Mouse (Mus musculus) limb, embryonic 13.5 days (tissue): ENCODE results near the gene Kif5c. TPM values are rescaled to one million over a fixed set of nuclear protein-coding genes. Genes with fewer than 3 reads are reported as not detected.

ENCODE experiments used
- ATAC-seq: fragments of 200-750 bp; cut with Nextera tagmentation; 2 replicates; pipeline ENCODE4 v1.8.0; 2017; ENCODE audit warnings: low read depth, moderate number of reproducible peaks, moderate TSS enrichment; ENCODE audit not compliant: low FRiP score
- H3K27ac ChIP-seq: fragments of 300-500 bp; sonication (generic); 2 replicates; pipeline ENCODE4 v1.5.1; 2015; ENCODE audit warnings: inconsistent platforms, mild to moderate bottlenecking, moderate library complexity
- H3K27me3 ChIP-seq: fragments of 300-500 bp; sonication (generic); 2 replicates; pipeline ENCODE4 v1.6.1; 2015; ENCODE audit warnings: mild to moderate bottlenecking, inconsistent platforms
- H3K36me3 ChIP-seq: fragments of 300-500 bp; sonication (generic); 2 replicates; pipeline ENCODE4 v1.6.1; 2015; ENCODE audit warnings: inconsistent platforms, mild to moderate bottlenecking, moderate library complexity
- H3K4me1 ChIP-seq: fragments of 300-500 bp; sonication (generic); 2 replicates; pipeline ENCODE4 v1.6.1; 2015; ENCODE audit warnings: inconsistent platforms
- H3K4me2 ChIP-seq: fragments of 300-500 bp; sonication (generic); replicated peaks from 2 replicates; pipeline ENCODE4 v1.6.1; 2015; ENCODE audit warnings: inconsistent platforms, mild to moderate bottlenecking, moderate library complexity
- H3K4me3 ChIP-seq: fragments of 300-500 bp; sonication (generic); 2 replicates; pipeline ENCODE4 v1.5.1; 2015; ENCODE audit warnings: moderate library complexity, mild to moderate bottlenecking, inconsistent platforms
- H3K9ac ChIP-seq: fragments of 300-500 bp; sonication (generic); 2 replicates; pipeline ENCODE4 v1.6.1; 2015; ENCODE audit warnings: mild to moderate bottlenecking, inconsistent platforms
- H3K9me3 ChIP-seq: fragments of 300-500 bp; sonication (generic); 2 replicates; pipeline ENCODE4 v1.6.1; 2016; ENCODE audit warnings: inconsistent platforms
- WGBS: fragments of 180-500 bp; shearing (Covaris S2); methylation state at CpG from one replicate; pipeline ENCODE4 v1.1.7; 2015; 5-methylcytosine and 5-hydroxymethylcytosine counted together
- polyA plus RNA-seq: library from polyadenylated mRNA; unstranded; fragments of >200 nt; fragmentation: Nextera tagmentation; extraction: Ambion mirVana; gene quantifications from 2 replicates; pipeline ENCODE4 v1.2.1, GENCODE M21; 2015

Gene Kif5c
- polyA plus RNA-seq, result 8.4 and 9.2 TPM in 2 replicates

DNA sequence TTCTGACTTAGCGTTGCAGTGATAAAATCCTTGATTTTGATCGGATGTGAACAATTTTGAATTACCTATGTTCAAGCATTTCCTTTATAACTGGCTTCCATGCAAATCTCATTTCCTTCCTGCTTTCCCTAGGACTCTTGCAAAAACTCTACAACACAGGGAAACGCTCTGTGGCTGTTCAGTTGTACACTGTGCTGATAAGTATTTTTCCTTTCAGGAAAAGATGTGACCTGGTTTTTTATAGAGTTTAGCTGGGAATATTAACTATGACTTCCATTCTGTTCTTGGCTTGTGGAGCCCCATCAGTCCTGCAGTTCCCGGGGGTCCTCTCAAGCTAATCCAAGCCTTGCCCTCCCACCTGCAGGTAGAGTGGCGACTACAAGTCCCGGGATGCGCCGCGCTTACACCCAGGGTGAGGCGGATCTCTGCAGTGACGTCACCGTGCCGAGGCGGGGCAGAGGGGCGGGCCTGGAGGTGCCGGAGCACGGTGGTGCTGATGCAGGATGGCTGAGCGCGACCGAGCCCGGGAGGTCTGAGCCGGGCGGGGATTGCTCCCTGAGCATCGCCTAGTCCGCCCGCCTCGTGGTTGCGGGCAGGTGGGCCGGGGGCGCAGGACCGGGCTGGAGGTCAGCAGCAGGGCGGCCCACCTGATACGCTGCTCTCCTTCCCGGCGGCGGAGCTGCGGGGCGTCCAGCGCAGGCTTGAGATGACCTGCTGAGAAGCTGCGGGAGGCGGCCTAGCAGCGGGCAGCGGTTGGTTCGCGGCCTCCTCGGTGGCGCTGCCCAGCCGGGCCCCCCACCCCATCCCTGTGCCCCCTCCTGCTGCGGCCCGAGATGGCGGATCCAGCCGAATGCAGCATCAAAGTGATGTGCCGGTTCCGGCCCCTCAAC lies at the start of gene Kif5c:
Gene Kif5c, plus strand, starts transcription at position 470 of the 890 bp plus-strand sequence.
- Histone ChIP-seq H3K27ac (no peak within 1 kb of the TSS), H3K4me1 (peaks cover 18% of the 10 kb centered on the region), H3K36me3 (peaks cover 3% of the 10 kb centered on the region), H3K9me3 (no peaks in the 10 kb centered on the region), H3K4me3 (peak within 1 kb of the TSS; percentile 81), H3K27me3 (no peaks in the 10 kb centered on the region), H3K4me2 (peak within 1 kb of the TSS; percentile 92), H3K9ac (peak within 1 kb of the TSS; percentile 64)
- 5% methylated on average over 54 of the region's 54 CpGs for WGBS
- ATAC-seq, result peak; percentile 98

DNA sequence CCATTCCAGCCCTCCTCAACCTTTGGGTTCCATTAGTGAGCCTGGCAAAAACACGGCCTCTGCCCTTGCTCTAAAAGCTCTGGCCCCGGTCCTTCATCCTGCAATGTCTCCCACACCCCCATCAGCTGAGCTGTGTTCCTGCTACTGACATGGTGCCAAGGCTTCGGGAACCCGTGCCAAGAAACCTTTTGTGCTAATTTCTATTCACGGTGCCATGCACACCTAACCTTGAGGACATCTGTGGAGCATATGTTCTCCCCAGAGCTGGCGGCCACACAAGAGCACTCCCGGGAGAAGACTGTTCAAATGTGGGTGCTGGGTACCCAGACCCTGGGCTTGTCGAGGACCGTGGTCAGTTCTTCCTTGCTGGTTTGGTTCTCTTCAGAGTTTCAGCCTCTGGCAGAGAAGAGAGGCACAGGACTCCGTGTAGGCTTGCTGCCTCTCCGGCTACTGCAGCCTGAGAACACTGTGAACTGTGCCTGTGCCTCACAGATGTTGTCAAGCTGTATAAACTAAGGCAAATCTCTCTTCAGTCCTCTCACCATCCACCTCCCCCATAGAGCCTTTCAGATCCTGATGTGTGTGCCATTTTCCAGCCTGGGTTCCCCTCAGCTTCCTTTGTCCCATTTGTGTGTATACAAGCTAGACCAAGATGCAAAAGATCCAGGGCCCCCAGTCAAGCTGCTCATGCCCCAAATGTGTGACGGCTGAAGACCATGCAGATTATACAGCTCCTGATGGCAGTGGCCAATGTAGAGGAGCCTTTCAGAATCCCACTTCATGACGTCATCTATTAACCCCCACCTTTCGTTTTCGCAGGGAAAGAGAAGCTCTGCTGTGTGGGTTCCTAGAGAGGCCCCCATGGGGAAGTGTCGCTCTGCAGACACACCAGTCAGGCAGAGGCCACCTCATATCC lies 49.0 kb upstream of the Kif5c start:
- Histone ChIP-seq H3K36me3 (no peaks in the 10 kb centered on the region), H3K27ac (peak overlapping the region; percentile 29; the same call in 1 of the 2 replicates), H3K4me2 (peak overlapping the region; percentile 43), H3K4me3 (no peak overlapping the region), H3K9me3 (no peaks in the 10 kb centered on the region), H3K9ac (no peak overlapping the region), H3K27me3 (no peaks in the 10 kb centered on the region), H3K4me1 (peaks cover 51% of the 10 kb centered on the region)
- ATAC-seq, result peak; percentile 66
- 35% methylated on average over 16 of the region's 16 CpGs for WGBS

- Histone ChIP-seq H3K4me2 (peak overlapping the region; percentile 43; the same call in 1 of the 2 replicates), H3K4me1 (peaks cover 51% of the 10 kb centered on the region), H3K9ac (no peak overlapping the region), H3K9me3 (no peaks in the 10 kb centered on the region), H3K27me3 (no peaks in the 10 kb centered on the region), H3K27ac (peak overlapping the region; percentile 22; the same call in 1 of the 2 replicates), H3K4me3 (no peak overlapping the region), H3K36me3 (no peaks in the 10 kb centered on the region)
- WGBS, result 34% methylated on average over 6 of the region's 6 CpGs
- peak; percentile 24; the same call in 1 of the 2 replicates for ATAC-seq
Measured at GRCm38 (mm10) chr2:49570778-49571101, 48.4 kb upstream of the Kif5c start.

DNA sequence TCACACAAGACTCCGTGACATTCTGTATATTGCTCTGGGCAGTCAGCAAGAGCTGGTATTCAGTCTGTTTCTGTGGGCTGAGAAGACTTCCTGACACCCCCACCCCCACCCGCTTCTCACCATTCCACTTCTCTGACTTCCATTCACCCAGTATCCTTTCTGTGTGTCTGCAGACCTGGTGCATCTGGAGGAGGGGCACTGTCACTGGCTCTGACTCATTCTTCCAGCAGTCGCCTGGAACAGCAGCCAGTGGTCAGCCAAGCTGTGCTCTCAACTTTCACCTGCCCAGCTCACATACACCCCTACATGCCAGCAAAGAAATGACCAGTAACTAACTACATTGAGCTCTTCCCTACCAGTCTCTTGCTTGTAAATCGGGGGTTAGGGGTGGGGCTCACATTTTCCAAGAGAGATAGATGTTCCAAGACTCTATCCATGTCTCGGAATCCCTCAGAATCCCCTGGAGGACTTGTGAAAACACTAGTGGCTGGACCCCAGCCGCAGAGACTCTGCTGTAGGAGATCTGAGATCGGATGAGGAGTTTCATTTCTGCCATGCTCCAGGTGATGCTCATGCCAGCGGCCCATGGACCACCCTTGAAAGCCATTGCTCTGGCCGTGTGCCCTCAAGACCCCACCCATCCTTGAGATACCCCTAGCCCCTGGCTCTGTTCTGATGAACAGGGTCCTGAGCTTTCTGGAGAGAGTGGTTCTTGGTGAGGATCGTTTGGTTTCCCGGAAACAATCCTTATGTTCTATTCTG lies 47.8 kb upstream of the Kif5c start:
- ATAC-seq, result no peak
- H3K4me2 ChIP-seq, result peak overlapping the region; percentile 56
- H3K9me3 ChIP-seq, result no peaks in the 10 kb centered on the region
- H3K27me3 ChIP-seq, result no peaks in the 10 kb centered on the region
- peaks cover 51% of the 10 kb centered on the region for H3K4me1 ChIP-seq
- WGBS, result 60% methylated on average over 11 of the region's 11 CpGs
- H3K36me3 ChIP-seq, result no peaks in the 10 kb centered on the region
- H3K9ac ChIP-seq, result no peak overlapping the region
- H3K27ac ChIP-seq, result no peak overlapping the region
- no peak overlapping the region for H3K4me3 ChIP-seq

GRCm38 (mm10) chr2:49572111-49572642 lies 46.9 kb upstream of the Kif5c start:
- 0 out of 2 replicates have a peak overlapping the region, but pooled peaks have one; percentile 19 for H3K9ac ChIP-seq
- peak; percentile 39 for ATAC-seq
- peak overlapping the region; percentile 29; the same call in 1 of the 2 replicates for H3K27ac ChIP-seq
- peak overlapping the region; percentile 18 for H3K4me3 ChIP-seq
- H3K4me2 ChIP-seq, result peak overlapping the region; percentile 56
- no peaks in the 10 kb centered on the region for H3K36me3 ChIP-seq
- no peaks in the 10 kb centered on the region for H3K9me3 ChIP-seq
- 26% methylated on average over 12 of the region's 12 CpGs for WGBS
- peaks cover 51% of the 10 kb centered on the region for H3K4me1 ChIP-seq
- H3K27me3 ChIP-seq, result no peaks in the 10 kb centered on the region

DNA sequence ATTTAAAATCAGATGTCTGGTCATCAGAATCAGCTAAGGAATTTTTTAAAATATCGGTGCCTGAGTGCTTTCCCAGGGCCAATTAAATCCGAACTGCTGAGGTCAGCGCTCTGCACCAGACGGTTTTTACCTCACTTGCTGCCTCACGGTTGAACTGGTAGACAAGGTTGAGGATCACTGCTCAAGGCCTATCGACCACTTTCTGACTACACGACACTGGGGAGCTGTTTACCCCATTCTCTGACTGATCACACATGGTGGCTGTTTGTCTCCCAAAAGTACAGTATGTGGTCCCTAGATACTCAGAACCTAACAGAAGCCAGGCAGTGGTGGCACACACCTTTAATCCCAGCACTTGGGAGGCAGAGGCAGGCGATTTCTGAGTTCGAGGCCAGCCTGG lies 46.4 kb upstream of the Kif5c start:
- Histone ChIP-seq H3K4me2 (peak overlapping the region; percentile 56), H3K36me3 (no peaks in the 10 kb centered on the region), H3K4me1 (peaks cover 51% of the 10 kb centered on the region), H3K9ac (0 out of 2 replicates have a peak overlapping the region, but pooled peaks have one; percentile 19), H3K4me3 (peak overlapping the region; percentile 18), H3K9me3 (no peaks in the 10 kb centered on the region), H3K27me3 (no peaks in the 10 kb centered on the region), H3K27ac (peak overlapping the region; percentile 29; the same call in 1 of the 2 replicates)
- WGBS, result 42% methylated on average over 9 of the region's 9 CpGs
- peak; percentile 17; the same call in 1 of the 2 replicates for ATAC-seq

DNA sequence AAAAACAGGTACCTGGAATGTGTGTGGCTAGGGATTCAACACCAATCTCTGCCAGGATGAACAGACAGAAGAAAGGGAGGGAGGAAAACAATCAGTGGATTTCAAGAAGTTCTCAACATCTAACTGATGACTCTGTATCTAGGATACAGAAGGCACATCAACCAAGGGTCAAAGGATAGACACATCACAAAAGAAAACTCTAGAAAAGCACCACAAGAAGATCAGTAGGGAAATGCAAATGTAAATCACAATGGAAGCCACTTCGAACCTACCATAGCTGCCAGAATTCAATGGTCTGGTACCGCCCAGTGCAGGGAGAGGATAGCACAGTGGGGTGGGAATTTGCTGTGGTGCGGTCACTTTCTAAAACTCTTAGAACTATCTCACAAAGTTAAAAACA lies 45.8 kb upstream of the Kif5c start:
- no peak for ATAC-seq
- H3K4me2 ChIP-seq, result no peak overlapping the region
- WGBS, result 97% methylated on average over 3 of the region's 3 CpGs
- H3K4me1 ChIP-seq, result peaks cover 45% of the 10 kb centered on the region
- H3K36me3 ChIP-seq, result no peaks in the 10 kb centered on the region
- H3K4me3 ChIP-seq, result no peak overlapping the region
- H3K27me3 ChIP-seq, result no peaks in the 10 kb centered on the region
- H3K27ac ChIP-seq, result no peak overlapping the region
- no peak overlapping the region for H3K9ac ChIP-seq
- no peaks in the 10 kb centered on the region for H3K9me3 ChIP-seq

DNA sequence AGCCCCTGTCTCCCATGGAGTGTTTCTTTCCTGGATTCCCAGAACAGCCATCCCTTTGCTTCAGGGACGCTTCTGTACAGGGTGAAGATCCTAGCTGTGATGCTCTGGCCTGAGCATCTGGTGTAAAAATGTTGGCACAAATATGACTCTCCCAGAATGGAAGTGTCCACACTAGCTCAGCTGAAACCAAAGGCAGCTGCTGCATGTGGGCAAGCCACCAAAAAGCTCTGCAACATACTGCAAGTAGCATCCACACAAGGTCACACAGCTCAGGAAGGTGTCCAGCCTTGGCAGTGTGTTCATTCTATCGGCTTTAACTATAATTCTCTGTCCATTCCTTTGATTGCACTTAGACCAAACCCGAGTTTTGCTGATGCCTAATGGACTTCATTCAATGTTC lies 38.5 kb upstream of the Kif5c start:
- Histone ChIP-seq H3K27me3 (no peaks in the 10 kb centered on the region), H3K27ac (no peak overlapping the region), H3K9me3 (no peaks in the 10 kb centered on the region), H3K4me3 (no peak overlapping the region), H3K36me3 (no peaks in the 10 kb centered on the region), H3K4me1 (no peaks in the 10 kb centered on the region), H3K9ac (no peak overlapping the region), H3K4me2 (no peak overlapping the region)
- 90% methylated on average over 3 of the region's 3 CpGs for WGBS
- ATAC-seq, result no peak

DNA sequence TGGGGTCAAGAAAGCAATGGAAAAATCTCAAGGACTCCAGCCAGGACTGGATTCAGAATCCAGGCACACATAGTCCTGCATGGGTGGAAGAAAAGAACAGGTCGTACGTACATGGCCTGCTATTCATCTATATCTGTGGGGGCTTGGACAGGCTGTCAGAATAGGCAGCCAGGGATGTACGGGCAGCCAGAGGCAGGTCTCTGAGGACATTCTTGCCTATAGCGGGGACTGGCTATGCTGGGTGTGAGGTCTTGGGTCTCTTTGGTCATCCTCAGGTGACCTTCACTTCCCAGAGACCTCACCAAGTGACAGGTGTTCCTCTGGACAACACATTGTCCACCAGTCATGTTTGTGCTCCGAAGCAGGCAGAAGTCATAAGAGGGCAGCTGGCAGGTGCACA lies 36.6 kb upstream of the Kif5c start:
- no peaks in the 10 kb centered on the region for H3K27me3 ChIP-seq
- H3K4me1 ChIP-seq, result no peaks in the 10 kb centered on the region
- no peak overlapping the region for H3K9ac ChIP-seq
- no peaks in the 10 kb centered on the region for H3K36me3 ChIP-seq
- H3K4me3 ChIP-seq, result no peak overlapping the region
- no peak overlapping the region for H3K4me2 ChIP-seq
- ATAC-seq, result no peak
- WGBS, result 89% methylated on average over 5 of the region's 5 CpGs
- no peak overlapping the region for H3K27ac ChIP-seq
- H3K9me3 ChIP-seq, result no peaks in the 10 kb centered on the region; the same call in 1 of the 2 replicates

GRCm38 (mm10) chr2:49583311-49583710 lies 35.8 kb upstream of the Kif5c start:
- Histone ChIP-seq H3K9me3 (no peaks in the 10 kb centered on the region; the same call in 1 of the 2 replicates), H3K4me1 (no peaks in the 10 kb centered on the region), H3K27ac (no peak overlapping the region), H3K4me2 (no peak overlapping the region), H3K9ac (no peak overlapping the region), H3K4me3 (no peak overlapping the region), H3K36me3 (no peaks in the 10 kb centered on the region), H3K27me3 (no peaks in the 10 kb centered on the region)
- no peak for ATAC-seq
- WGBS, result 85% methylated on average over 2 of the region's 2 CpGs

DNA sequence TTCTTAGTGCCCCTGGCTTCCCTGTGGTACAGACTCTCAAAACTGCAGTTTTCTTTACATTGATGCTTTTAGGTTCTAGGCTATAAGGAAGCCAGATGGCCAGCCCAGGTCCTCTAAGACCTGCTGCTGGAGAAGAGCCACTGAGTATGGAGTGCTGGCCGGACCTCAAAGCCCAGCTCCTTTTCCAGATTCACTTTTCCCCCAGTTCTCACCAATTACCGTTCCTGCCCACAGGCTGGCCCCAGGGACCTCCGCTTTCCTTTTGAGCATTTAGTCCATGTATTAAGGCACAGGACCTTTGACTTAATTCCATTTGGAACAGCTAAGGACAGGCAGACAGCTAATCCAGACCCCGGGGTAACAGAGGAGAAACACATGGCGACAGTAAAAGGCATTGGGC lies 28.6 kb upstream of the Kif5c start:
- no peak overlapping the region for H3K4me2 ChIP-seq
- no peak overlapping the region for H3K27ac ChIP-seq
- 32% methylated on average over 5 of the region's 5 CpGs for WGBS

More for the DNA sequence above, 28.6 kb upstream of the Kif5c start:
- no peak overlapping the region for H3K9ac ChIP-seq
- H3K4me3 ChIP-seq, result no peak overlapping the region
- ATAC-seq, result no peak
- no peaks in the 10 kb centered on the region; the same call in 1 of the 2 replicates for H3K9me3 ChIP-seq
- no peaks in the 10 kb centered on the region for H3K36me3 ChIP-seq
- no peaks in the 10 kb centered on the region for H3K27me3 ChIP-seq
- H3K4me1 ChIP-seq, result 0 out of 2 replicates have a peak, but pooled peaks cover 4% of the 10 kb centered on the region
